Mouse (Mus musculus) CD8-positive naive resting alpha-beta T cell, adult 2 months (primary cell): ENCODE results near the gene Dcxr.
"Not testable (repeated sequence)": the region's sequence is repeated elsewhere in the genome, so short reads cannot be mapped to it uniquely, and the experiment has no call there.

Experiments used
- DNase-seq, 2 experiments: peaks; one replicate each; pipeline ENCODE4 v3.0.0; 2022; ENCODE audit warnings: low read depth in 2 of 2, low spot score in 2 of 2

Dcxr gene

GRCm38 (mm10) chr11:120730331-120730870 is 3.3 kb upstream of the Dcxr start:
- DNase-seq, result no peak

DNA sequence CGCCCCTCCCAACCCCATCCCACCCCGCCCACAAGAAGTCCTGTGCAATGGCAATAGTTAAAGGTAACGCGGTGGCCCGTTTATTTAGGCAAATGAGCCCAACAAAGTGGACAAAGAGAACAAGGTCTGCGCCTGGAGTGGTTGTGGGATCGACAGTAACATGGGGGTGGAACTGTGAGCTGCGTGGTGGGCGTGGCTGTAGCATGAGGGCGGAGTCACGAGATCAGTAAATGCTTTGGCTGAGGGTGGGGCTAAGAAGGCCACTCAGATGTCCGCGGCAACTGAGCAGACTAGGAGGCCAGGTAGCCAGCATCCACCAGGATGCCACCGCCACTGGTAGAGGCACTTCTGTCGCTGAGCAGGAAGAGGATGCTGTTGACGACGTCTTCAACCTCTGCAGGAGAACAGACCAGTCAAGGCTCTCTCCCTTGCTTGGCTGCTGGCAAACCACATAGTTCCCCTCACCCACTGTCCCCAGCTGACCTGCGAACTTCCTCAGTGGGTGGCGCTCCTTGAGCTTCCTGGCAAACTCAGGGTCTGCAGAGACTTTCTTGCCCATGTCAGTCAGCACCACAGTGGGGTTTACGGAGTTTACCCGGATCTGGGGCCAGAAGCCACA is 2.5 kb upstream of the Dcxr start:
- not testable (repeated sequence) for DNase-seq

- DNase-seq, result no peak
These were observed 1.6 kb upstream of the Dcxr start for GRCm38 (mm10) chr11:120728530-120729240.

DNA sequence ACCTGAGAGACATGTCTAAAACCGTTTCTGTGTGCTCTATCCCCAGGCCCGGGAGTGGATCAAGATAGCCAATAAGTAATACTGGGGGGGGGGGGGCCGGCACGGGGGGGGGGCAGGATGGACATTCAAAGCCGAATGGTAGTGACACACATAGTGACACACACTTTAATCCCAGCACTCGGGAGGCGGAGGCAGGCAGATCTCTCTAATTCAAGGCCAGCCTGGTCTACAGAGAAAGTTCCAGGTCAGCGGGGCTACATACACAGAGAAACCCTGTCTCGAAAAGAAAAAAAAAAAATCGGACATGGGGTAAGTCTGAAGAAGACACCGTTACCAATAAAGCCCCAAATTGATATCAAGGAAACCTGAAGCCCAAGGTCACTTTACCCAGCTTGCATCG is 483 bp upstream of the Dcxr start:
- no peak for DNase-seq

- DNase-seq, result no peak
These were observed 575 bp downstream of the Dcxr start for GRCm38 (mm10) chr11:120726243-120727168.

GRCm38 (mm10) chr11:120723509-120723908 is 3.6 kb downstream of the Dcxr start:
- DNase-seq, result no peak

- no peak for DNase-seq
These were observed 4.2 kb downstream of the Dcxr start for GRCm38 (mm10) chr11:120722761-120723382.

GRCm38 (mm10) chr11:120722067-120722630 is 4.9 kb downstream of the Dcxr start:
- no peak for DNase-seq

DNA sequence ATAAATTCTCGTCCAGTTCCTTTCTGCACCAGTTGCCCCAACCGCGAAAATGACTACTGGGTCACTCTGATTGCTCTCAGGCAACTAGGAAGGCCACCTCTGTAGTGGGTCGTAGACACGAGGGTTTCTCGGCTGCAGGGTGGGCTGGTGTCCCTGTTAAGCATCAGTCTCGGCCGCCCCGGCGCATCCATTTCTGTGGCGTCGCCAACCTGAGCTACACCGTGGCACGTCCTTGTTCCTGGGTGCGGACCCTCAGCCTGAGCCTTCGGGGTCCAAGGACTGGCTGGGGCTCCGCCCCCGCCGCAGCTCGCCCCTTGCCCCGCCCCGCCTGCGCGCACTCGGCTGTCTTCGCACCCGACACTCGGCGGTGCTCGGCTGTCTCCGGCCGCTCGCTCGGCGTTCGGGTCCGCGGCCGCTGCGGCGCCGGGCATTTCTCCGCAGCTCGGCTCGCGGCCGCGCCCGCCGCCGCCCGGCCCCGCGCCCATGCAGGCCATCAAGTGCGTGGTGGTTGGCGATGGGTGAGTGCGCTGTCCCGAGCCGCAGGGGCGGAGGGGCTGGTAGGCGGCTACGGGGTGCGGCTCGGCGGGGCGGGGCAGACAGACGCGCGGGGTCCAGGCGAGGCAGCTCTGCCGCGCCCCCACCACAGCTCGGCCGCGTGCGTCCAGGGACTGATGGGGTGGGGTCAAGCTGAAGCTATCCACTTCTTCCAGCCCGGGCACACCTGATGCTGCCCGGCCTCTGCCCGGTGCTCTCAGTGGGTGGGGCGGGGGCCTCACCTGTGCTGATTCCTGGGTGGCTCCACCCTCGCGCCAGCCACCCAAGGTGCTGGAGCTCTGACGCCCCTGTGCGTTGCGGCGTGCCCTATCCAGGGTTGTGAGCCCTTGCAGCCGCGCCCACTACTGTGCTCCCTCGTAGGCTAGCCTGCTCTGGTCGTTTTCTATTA is 5.7 kb downstream of the Dcxr start, which contains the start of gene Rac3:
Gene Rac3 (plus strand): TSS at position 347 of the 943 bp plus-strand sequence.
- DNase-seq, result peak in 1 of 2 experiments; percentile 23

- DNase-seq, result peak; percentile 89 to 95
These were observed 6.6 kb downstream of the Dcxr start for GRCm38 (mm10) chr11:120720450-120720849.

DNA sequence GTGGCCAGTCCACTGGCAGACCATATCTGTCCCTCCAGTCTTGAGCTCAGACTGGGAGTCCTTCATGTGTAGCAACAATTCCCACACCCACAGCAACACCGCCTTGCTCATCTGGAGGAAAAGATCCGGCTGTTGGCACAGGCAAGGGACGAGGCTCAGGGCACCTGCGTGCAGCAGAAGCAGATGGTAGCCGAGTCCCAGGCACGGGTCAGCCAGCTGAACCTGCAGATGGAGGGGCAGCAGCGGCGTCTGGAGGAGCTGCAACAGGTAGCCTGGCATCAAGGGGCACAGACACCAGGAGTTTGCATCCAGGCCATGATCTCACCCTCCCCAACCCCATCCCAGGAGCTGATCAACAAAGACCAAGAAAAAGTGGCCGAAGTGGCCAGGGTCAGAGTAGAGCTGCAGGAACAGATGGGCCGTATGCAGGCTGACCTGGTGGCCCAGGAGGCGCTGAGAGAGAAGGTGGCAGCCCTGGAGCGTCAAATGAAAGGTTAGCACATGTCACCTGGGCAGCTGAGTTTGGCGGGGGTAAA is 7.2 kb downstream of the Dcxr start:
- DNase-seq, result no peak

DNA sequence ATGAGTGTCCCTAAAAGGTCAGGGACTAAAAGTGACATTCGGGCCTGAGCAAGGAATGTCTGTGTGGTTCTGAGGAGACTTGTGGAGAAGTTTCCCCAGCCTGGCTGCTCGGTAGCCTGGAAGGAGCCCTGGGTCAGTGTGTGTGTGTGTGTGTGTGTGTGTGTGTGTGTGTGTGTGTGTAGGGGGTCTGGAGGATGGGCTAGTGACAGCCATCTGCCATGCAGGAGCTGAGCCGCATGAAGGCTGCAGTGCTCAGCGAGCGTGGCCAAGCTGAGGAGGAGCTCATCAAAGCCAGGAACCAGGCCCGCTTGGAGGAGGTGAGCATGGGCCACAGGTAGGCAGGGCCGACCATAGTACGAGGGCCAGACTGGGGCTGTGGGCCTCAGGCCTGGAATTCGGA is 7.8 kb downstream of the Dcxr start:
- DNase-seq, result no peak

GRCm38 (mm10) chr11:120715131-120715530 is 11.9 kb downstream of the Dcxr start:
- no peak for DNase-seq

- DNase-seq, result no peak
These were observed 12.5 kb downstream of the Dcxr start for GRCm38 (mm10) chr11:120714546-120714945.

- peak; percentile 93 to 94 for DNase-seq
These were observed 13.2 kb downstream of the Dcxr start, which contains the start of the genes Cenpx and Lrrc45 for GRCm38 (mm10) chr11:120713580-120714518. Gene Cenpx, minus strand, starts transcription at chr11:120713738. Gene Lrrc45, plus strand, starts transcription at chr11:120713925.

GRCm38 (mm10) chr11:120712771-120713568 is 14.1 kb downstream of the Dcxr start:
- DNase-seq, result peak; percentile 44 to 53

- no peak for DNase-seq
These were observed 15.0 kb downstream of the Dcxr start for GRCm38 (mm10) chr11:120711980-120712604.
